Mouse (Mus musculus) left cerebral cortex, adult 18-20 months (tissue): ENCODE measurements at regions not wholly inside any gene's neighbourhood (a gene's known extent, or its start where the extent isn't known, plus 50 kb on each side); places are given as distances from the start of the nearest gene placed in this dataset.

Experiments used
- DNase-seq, 2 experiments: peaks; one replicate each; pipeline ENCODE4 v3.0.0; 2021 to 2022; ENCODE audit warnings: low spot score in 2 of 2, mixed read lengths in 1 of 2

DNA sequence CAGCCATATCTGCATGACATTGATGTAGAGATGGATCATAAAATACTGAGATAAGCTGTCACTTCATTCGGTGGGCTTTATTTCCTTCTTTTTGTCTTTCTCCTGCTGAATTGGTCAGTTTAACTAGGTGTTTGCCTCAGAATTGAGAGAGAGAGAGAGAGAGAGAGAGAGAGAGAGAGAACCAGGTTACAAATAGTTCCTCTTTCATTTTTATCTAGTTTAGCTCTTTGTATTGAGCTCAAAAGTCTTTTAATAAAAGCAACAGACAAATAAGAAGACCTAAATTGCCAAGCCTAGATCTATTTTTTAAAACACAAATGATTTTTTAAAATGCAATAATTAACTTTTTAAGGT, 253.4 kb upstream of the Zeb2 start:
- no peak for DNase-seq

DNA sequence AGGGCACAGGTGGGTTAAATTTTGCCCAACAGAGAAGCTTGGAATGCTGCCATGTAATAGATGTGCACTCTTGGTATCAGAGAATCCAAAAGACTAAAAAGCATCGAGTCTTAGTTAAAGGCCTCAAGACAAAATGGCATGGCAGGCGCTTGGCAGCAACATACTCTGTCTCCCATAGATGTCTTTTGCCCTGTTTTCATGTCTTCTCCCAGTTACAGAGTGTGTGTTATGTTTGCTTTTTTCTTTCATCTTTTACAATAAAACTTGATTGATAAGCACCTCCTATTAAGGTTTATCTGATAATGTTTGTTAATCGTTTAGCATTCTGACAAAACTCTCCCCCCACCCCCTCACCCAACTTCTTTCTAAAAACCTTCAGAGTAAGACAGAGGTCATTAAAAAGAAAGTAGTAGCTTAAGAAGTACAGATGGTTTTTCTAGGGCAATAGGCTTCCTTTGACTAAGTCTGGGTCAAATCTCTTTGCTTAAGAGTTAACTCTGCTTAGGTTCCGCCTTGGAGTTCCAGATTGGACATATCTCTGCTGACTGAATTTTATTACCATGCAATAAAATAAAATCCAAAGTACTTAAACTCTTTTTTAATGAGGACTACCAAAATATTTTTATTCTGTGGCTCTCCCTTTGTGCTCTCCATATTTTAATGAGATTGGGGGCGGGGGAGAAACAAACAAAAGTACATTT, 252.9 kb upstream of the Zeb2 start:
- no peak for DNase-seq

DNA sequence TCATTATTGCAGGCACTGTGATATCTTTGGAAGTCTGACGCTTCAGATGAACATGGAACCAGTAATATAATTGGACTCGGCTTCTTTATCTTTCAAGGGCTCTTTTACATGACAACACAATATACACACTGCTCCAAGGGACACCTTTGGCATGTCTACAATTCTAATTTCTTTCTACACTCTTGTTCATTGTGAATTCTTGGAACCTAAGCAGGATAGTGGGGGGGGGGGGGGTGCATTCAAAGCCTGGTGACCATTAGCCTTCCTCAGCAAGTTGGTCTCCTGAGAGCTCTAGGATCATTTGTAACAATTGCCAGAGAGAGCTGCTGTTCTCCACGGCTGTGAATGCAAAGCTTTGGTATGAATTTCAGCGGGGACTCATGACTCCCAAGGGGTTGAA, 252.2 kb upstream of the Zeb2 start:
- no peak for DNase-seq

DNA sequence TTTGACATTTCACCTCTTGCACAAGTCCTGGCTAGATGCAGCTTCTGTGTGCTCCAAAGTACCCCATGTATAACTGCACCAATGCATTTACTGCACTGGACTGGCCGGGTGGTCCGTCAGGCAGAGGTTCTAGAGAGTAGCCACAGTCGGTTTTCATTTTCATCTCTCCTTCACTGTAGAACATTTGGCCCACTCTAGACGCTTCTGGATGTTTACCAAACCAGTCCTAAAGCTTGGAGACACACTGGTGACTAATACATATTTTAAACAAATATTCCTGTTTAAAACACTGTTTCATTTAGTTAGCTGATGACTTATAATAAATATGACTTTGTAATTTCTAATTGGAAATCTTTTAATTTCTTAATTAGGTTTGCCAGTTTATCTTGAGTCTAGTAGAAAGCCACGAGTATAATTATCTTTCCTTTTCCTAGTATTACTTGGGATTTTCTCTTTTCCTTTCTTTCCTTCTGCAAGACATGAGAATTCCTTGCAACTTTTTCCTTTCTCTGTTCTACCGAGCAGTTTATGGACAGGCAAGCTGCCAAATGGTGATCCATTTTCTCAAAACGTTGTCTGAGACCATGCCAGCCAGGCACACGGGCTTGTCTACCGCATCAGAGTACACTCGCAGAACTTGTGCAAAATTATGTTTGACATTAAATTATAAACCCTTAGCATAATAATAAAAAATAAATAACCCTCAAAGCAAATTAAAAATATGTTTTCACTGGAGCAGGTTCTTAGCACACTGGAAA, 250.4 kb upstream of the Zeb2 start:
- no peak for DNase-seq

DNA sequence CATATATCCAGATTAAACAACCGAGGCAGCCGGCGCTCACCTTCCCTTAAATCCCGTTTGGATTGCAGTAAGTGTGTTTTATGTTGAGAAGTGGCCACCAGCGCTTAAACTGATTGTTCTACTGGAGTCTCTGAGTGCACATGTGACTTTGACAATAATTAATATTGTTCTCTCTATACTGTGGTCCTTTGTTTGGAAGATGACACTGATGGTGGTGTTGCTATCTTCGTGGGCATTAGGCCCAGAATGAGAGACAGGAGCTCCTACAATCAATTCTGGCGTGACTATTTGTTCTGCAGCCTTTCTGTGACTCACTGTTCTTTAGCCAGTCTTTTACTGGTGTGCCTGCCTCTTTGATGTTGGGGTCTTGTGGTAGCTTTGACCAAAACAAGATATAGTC, 240.1 kb upstream of the Zeb2 start:
- DNase-seq = no peak

DNA sequence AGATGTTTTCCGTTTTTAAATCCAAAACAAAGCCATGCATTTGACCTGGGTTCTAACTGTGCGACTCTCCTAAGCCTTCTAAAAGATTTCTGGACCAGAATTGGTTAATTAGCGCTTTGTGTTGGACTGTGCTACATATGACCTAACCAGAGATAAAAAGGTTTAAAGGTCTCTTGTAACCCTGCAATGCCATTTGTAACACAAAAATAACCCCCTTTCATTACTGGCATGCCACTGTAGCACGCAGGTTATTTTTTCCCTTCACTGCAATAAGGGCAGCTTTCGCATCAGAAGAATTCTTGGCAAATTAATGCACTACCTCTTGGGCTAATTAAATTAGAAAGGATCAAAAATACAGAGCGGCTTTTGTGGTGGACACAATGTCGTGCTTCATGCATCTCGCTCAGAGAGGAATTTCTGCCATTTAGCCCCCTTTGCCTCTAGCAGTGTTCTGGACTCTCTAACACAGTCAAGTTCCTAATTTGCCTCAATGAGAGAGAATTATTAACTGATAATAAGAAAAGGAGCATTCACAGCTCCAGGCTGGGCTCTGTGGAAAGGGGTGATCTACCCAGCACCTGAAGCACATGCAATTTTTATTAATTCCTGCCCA, 239.5 kb upstream of the Zeb2 start:
- DNase-seq = no peak

DNA sequence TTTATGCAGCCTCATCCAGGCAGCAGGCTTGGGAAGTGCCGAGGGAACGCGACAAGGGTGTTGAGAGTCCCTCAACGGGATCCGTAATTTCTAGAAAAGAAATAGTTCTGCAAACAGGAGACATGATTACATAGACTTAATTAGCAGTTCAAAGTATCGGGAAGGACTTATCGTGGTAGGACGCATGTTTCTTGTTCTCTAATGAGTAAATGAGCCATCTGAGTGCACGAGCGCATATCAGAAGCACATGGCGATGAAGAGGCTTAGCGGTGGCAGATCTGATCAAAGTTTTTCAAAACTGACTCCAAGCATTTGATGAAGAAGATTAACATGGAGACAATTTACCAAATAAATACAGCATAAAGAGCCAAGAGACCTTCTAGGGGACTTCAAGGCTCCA, 238.8 kb upstream of the Zeb2 start:
- no peak for DNase-seq

DNA sequence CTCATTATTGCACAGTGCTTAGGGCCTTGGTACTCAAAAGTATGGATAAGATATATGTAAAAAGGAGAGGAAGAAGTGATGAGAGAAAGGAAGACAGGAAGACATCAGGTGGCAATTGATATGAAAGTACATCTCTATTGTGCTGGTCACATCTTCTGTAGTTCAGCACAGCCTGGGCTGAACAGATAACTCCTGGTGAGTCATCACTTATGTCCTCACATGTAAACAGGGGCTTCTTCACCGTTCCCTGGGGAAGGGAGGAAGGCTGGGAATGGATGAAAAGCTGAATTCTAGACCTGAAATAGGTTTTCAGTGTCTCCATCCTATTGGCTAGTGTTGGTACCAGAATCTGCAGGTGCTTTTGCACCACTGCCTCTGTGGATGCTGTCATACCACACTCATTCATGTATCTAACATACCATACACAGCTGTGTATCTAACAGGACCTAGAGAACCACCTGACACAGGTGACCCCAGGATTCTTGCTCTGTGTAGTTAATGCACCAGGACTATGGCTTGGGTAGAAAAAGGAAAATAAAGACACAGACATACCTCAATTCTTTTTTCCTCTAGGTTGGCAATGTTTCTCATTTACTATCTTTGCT, 234.4 kb upstream of the Zeb2 start:
- no peak for DNase-seq

DNA sequence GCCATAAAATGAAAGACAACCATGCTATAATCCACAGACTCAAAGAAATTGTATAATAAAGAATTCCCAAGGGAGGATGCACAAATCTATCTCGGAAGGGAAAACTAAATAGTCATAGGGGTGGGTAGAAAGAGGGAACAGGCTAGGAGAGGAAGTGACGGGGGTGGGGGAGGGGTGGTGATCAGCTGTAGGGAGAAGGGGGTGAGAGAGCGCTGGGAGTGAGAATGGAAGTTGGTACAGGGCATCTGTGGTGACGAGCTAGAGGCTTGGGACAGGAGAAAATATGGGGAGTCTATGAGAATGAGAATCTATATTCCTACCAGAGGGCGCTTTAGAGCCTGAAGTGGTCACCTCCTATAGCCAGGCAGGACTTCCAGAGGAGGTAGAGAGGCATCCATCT, 229.2 kb upstream of the Zeb2 start:
- DNase-seq = no peak

DNA sequence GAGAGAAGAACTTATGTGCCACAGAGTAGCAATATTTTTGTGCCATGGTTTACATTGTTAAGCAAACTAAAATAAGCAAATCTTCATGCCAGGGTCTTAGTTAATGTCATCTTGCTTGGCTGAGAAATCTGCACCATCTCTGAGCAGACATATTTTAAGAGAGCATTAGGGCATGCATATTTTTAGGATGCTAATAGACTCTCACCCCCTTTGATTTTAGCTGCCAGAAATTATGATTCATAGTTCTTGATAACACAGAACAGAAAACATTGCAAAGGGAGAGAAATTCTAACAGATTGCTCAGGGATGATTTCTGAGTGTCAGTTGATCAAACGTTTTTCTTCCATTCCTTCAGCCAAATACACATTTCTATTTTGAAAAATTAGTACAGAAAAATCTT, 222.7 kb upstream of the Zeb2 start:
- DNase-seq = no peak

DNA sequence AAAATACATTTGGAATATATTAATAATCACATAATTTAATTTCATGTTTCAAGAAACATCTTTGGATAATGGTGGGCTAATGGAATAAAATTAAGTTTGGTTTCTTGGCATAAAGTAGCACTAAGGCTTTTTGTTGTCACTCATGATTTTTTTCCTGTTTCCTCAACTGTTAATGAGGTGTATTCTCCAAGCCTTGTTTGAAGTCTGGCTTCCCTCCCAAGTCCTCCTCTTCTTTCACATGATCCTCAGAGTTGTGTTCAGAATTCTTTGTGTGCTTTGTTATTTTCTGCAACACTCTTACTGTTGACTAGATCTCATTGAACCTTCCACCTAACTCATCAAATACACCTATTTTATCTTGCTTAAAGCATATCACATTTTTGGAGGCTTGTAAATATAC, 221.6 kb upstream of the Zeb2 start:
- DNase-seq = no peak

DNA sequence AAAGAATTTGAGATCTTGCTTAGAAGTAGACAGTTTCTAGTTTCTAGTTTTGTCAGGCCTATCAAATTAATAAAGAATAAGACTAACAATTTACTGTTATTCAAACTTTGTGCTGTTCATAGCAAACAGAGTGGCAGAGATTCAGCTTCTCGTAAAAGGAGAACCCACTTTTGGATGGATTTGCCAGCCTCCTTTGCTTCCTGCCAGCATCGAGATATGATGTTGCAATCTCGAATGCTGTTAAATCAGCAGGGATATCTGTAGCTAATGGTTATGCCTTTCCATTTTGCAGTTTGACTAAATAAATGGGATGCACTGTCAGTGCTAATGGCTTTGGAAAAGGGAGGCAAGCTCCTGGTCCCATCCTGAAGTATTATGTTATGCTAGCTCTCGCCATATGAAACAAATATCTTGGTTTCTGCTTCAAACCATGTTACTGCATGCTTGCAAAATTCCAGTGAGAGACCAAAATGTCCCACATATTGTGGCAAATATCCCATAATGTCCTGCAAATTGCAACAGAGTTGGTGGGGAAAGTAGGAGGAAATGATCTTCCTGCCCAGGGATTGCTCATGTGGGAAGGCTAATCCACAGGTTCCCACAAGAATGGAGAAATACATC, 199.9 kb upstream of the Zeb2 start:
- DNase-seq = no peak

DNA sequence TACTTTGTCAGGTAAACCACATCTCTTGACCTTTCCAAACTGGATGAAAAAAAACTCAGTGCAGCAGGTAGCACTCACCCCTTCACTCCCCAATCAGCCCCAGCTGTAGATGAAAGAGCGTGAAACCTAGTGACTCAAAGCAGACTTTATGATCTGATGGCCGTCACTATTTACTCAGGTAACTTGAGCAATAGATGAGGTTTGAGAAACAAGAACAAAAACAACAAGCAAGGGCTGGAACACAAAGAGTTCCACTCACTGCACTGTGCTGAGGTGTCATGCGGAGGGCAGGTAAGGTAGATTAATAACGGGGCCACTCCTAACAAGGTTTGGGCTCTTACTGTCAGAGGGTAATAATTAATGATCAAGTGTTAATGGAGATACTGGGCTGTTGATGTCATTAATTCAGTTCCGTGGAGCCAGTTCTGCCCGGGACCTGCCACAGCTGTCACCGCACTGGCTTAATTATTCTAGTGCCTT, 170.4 kb upstream of the Zeb2 start:
- no peak for DNase-seq

DNA sequence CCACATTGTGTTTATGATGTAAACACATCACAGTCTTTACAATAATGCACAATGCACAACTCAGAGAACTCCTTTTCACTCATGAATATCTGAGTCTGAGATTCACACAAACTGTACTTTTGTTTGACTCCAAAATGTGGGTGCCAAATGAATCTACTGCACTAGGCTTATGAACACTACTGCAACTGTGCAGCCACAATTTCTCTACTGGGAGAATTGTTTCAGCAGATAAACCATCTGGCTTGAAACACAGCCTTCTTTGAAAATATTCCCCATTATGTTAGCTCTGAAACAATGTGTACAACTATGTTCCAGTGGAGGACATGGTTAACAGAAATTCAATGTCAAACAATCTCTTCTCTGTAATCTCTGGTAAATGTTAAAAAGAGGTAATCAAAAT, 166.6 kb upstream of the Zeb2 start:
- DNase-seq = no peak

DNA sequence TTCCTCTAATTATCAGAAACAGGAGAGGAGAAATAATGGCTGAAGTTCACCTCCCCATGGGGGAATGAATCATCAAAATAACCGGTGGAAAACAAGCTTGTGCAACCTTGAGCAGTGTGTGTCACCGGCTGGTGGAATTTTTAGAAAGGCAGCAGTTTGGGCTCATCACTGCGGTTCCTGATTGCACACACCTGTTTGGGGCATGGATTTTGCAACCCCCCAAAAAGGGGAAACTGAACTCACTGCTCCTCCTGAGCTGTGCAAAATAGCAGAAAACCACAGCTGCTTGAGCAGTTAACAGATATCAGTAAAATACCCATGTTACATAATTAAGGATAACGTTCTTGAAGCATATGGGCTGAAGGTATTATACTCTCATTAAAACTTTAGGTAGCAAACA, 162.3 kb upstream of the Zeb2 start:
- no peak for DNase-seq

DNA sequence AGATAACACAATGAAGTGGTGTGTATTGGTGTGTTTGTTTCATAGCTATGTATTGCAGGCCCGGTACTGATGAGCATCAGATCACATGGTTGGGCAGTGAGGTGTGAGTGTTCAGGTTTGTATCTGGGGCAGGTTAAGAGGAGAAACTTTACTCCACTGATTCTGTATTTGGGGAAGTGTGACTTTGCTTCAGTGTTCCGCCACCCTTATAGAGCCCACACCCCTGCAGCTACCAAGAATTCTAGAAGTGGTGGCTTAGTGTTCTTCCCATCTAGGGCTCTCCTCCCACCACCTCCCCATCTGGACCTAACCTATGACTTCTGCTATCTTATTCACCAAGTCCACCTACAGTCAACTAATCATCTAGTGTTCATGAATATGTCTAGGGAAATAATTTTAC, 160.4 kb upstream of the Zeb2 start:
- no peak for DNase-seq

DNA sequence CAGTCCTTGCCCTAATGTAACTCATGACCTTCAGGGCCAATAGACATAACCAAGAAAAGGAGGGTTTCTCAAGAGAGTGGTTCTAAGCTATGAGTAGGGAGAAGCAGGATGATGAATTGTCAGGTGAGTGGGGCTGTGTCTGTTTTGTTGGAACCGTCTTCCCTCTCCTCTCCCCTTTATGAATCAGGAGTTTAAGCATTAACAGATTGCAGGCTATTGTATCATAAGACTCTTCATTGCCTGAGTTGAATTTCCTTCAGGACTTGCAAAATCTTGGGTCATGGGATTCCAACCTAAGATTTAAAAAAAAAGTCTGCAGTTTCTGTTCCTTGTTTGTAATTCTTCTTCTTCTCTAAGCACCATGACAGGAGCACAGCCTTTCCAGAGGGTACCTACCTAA, 159.5 kb upstream of the Zeb2 start:
- DNase-seq = no peak

DNA sequence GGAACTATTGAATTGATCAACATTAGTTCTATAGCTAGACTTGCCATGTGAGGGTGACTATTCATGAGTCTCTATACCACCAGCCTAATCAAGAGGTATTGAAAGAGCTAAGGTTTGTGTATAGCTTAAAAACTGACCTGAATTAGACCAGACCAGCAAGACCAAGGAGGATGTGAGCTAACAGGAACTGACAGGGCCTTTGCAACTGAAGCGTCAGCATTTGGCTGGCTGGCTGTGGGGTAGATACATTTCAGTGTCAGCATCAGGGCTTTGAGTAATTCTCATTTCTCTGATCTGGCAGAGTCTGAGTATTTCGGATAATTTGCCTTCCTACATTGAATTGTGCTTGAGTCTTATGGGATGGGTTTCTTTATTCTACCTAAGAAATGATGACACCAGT, 152.8 kb upstream of the Zeb2 start:
- DNase-seq = no peak

DNA sequence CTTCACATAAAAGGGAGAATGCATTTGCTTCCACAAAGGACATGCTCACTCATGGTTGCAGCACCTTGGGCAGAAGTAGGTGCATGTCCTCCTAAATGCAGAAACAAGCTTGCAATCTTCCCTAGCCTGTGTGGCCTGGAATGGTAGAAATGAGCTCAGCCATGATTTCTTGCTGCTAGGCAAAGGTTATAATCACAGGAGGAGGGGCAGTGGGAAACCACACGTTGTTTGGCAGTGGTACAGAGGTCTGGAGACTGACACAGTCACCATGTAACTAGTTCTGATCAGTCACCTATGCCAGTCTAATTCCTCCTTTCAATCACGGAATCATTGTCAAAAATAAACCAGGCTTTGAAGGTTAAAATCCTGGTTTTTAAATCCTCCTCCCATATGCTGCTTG, 148.6 kb upstream of the Zeb2 start:
- no peak for DNase-seq

DNA sequence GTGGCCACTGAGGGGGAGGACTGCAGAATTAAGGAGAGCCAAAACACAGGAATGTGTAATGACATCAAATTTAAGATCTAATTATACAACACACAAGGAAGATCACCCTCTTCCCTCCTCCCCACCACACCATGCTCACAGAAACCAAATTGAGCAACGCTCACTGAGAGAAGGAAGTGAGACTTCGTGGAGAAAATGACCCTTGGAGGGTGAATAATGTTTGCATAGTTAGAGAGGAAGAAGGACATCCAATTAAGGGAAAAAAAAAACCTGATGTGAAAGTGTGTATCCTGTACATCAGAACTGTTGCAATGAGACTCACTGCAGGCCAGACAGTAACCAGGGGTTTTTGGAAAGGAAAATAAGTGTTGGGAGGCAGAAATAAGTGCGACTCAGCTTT, 144.8 kb upstream of the Zeb2 start:
- DNase-seq = no peak

DNA sequence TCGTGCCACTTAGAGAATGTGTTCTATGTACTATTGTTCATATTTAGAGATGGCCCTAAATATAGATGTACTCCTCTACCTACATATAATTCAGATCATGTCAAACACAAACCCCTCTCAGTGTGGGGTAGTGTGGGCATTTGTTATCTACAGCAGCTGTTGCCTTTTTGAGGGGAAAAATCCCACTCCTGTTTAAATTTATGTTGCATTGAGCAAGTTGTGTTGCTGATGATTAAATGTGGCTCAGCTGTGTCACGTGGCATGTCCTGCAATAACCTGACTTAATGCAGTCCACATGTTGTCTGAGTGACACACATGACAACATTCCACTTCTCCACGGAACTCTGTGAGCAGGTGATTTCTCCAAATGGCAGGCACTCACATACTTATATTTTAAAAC, 141.7 kb upstream of the Zeb2 start:
- peak in 1 of 2 experiments; percentile 13 for DNase-seq

DNA sequence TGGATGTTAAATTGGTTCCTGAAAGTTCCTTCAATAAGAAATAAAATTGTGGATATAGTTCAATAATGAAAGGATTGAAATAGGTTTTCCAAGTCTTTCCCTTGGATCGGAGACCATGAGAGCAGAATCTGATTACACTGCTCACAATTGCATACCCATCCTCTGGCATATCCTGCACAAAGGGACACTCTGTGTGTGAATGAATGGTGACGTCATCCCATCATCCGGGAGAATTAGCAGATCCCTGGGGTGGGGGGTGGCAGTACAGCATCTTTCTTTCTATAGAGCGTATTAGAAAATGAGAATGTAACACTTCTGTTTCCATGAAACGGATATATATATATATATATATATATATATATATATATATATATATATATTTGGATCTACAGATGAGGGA, 139.2 kb upstream of the Zeb2 start:
- no peak for DNase-seq
